24 mouse cellular contexts compared by ENCODE assay signal in the genomic region with DNA sequence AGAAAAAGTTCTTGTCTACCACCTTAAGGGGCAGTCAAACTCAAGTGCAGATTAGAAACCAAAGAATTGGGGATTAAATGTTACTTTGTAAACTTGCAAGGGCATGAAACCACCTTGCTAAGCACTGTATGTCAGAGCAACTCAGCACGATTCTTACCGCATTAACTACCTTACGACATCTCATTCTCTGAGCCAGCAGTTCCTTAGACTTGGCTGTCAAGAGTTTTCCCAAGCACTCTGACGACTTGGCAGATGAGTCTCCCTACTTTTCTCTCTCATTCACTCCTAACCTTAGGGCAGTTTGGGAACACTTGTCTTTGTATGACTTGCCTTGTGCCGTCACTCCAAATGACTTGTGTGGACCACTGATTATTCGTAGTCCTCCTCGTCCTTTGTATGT. TPM values are rescaled to one million over a fixed set of nuclear protein-coding genes. Genes with fewer than 3 reads are reported as not detected.
DNase-seq lines count a peak whose midpoint lies in the region; ATAC-seq and TF ChIP-seq lines count a peak whose summit lies in the region.
"Had no signal": no experiment of that assay in that cellular context is flagged by ENCODE, and none has a peak within 500 bp of the region (broad histone marks: within the 10 kb centered on the region; RNA-seq: fewer than 3 reads in every experiment).

No protein-coding gene starts in this region.

- H3K27me3 ChIP-seq in kidney, adult 2 months (replicated peaks; ENCODE audit: control insufficient read depth, insufficient read depth, low read length), result no peaks in the 10 kb centered on the region
- no peaks in the 10 kb centered on the region for H3K27me3 ChIP-seq in kidney, embryonic 14.5 days (ENCODE audit: control insufficient read depth, insufficient read depth, low read length)
- H3K27me3 ChIP-seq: embryonic facial prominence, embryonic 13.5 days; embryonic facial prominence, embryonic 15.5 days; forebrain, embryonic 12.5 days had no signal

- WGBS in kidney, adult 2 months, result 81% methylated on average over 7 of the region's 7 CpGs
- WGBS in kidney, embryonic 14.5 days, result 95% methylated on average over 7 of the region's 7 CpGs

- no peak for TF ChIP-seq CTCF in kidney, adult 2 months (conservative IDR thresholded peaks at IDR 0.05; ENCODE audit: insufficient read depth, insufficient read length, low read depth, low read length)

- no peak overlapping the region for H3K4me3 ChIP-seq in kidney, adult 2 months (ENCODE audit: insufficient read depth, low read depth, low read length)
- H3K4me3 ChIP-seq in kidney, embryonic 14.5 days (ENCODE audit: low read length), result no peak overlapping the region
- no peak overlapping the region for H3K4me3 ChIP-seq in brown adipose tissue, adult 24 weeks (ENCODE audit: insufficient read depth, low read depth, low read length)
- H3K4me3 ChIP-seq: embryonic facial prominence, embryonic 13.5 days; embryonic facial prominence, embryonic 15.5 days; erythroblast, embryonic 14.5 days; forebrain, embryonic 10.5 days; forebrain, embryonic 12.5 days had no signal

- peaks cover 17% of the 10 kb centered on the region; the same call in 1 of the 2 replicates for H3K4me1 ChIP-seq in kidney, adult 2 months (ENCODE audit: control insufficient read depth, insufficient read depth, low read length)
- H3K4me1 ChIP-seq in kidney, embryonic 14.5 days (ENCODE audit: control insufficient read depth, insufficient read depth, low read length), result peaks cover 3% of the 10 kb centered on the region; the same call in 1 of the 2 replicates
- H3K4me1 ChIP-seq in brown adipose tissue, adult 24 weeks (ENCODE audit: control insufficient read depth, insufficient read depth, insufficient read length, low read length), result peaks cover 20% of the 10 kb centered on the region
- H3K4me1 ChIP-seq: embryonic facial prominence, embryonic 15.5 days; forebrain, embryonic 12.5 days had no signal

- no peaks in the 10 kb centered on the region for H3K9me3 ChIP-seq in kidney, embryonic 14.5 days (ENCODE audit: control insufficient read depth, low read length)
- H3K9me3 ChIP-seq: embryonic facial prominence, embryonic 13.5 days; embryonic facial prominence, embryonic 15.5 days; forebrain, embryonic 10.5 days; forebrain, embryonic 12.5 days had no signal

- DNase-seq in adrenal gland, postnatal 14 days, result peak; percentile 19
- no peak for DNase-seq in adrenal gland, postnatal 4 days (ENCODE audit: low spot score in 2 of 2)
- DNase-seq in kidney, adult 2 months, result peak; percentile 29
- peak; percentile 99 for DNase-seq in gonadal fat pad, adult 2 months (ENCODE audit: low read depth)
- DNase-seq in lung, postnatal 10 days, result no peak
- DNase-seq: adrenal gland, adult 2 months; adrenal gland, postnatal 25 days; cerebellum, adult 11 months; cerebellum, adult 18-20 months; cerebellum, adult 8-10 months; cerebellum, adult 9-11 months; cerebellum, postnatal 14 days; cerebellum, postnatal 36 days; embryo, embryonic 11 days had no signal

- no peak overlapping the region for H3K9ac ChIP-seq in kidney, embryonic 14.5 days (ENCODE audit: low read depth, low read length)
- H3K9ac ChIP-seq: embryonic facial prominence, embryonic 13.5 days; embryonic facial prominence, embryonic 15.5 days; forebrain, embryonic 12.5 days had no signal

- no peaks in the 10 kb centered on the region for H3K36me3 ChIP-seq in kidney, adult 2 months (ENCODE audit: control insufficient read depth, insufficient read depth, low read length)
- no peaks in the 10 kb centered on the region for H3K36me3 ChIP-seq in kidney, embryonic 14.5 days (ENCODE audit: control insufficient read depth, insufficient read depth, low read length)
- H3K36me3 ChIP-seq: embryonic facial prominence, embryonic 13.5 days; embryonic facial prominence, embryonic 15.5 days; forebrain, embryonic 12.5 days had no signal

- ATAC-seq in kidney, embryonic 14.5 days (ENCODE audit: low FRiP score, low TSS enrichment), result no peak
- ATAC-seq in erythroid progenitor cell, adult 5-6 weeks (replicated peaks; ENCODE audit: low FRiP score, poor library complexity, severe bottlenecking), result no peak
- ATAC-seq: forebrain, embryonic 14.5 days; forebrain, embryonic 16.5 days had no signal

- no peak for TF ChIP-seq POLR2A in kidney, adult 2 months (IDR thresholded peaks at IDR 0.05; ENCODE audit: low read depth, low read length)

- no peak overlapping the region for H3K4me2 ChIP-seq in kidney, embryonic 14.5 days (replicated peaks; ENCODE audit: low read depth, low read length)
- H3K4me2 ChIP-seq: embryonic facial prominence, embryonic 13.5 days; embryonic facial prominence, embryonic 15.5 days; forebrain, embryonic 12.5 days had no signal

- no peak overlapping the region for H3K27ac ChIP-seq in kidney, adult 2 months (ENCODE audit: insufficient read depth, low read depth, low read length)
- H3K27ac ChIP-seq in kidney, embryonic 14.5 days (ENCODE audit: low read depth, low read length), result no peak overlapping the region
- H3K27ac ChIP-seq in brown adipose tissue, adult 24 weeks (replicated peaks; ENCODE audit: low read depth, low read length), result 0 out of 2 replicates have a peak overlapping the region, but pooled peaks have one; percentile 39
- H3K27ac ChIP-seq: embryonic facial prominence, embryonic 13.5 days; embryonic facial prominence, embryonic 15.5 days; forebrain, embryonic 10.5 days; forebrain, embryonic 12.5 days had no signal

RNA-seq across cellular contexts. Expression of a gene that starts 7.2 kb away (rescaled TPM):
- 107 and 132 TPM in 2 replicates for total RNA-seq in adrenal gland, postnatal 14 days (2021)
- total RNA-seq in adrenal gland, postnatal 4 days (2021), result 100 to 1,000 TPM; 133 to 144 TPM
- polyA plus RNA-seq in kidney, adult 2 months (2012; rRNA removed), result 179 and 182 TPM in 2 replicates
- polyA plus RNA-seq in kidney, embryonic 14.5 days (2014; fragmentation: Nextera tagmentation; extraction: Ambion mirVana), result 32.6 and 72.8 TPM in 2 replicates
- polyA plus RNA-seq in brown adipose tissue, adult 24 weeks (2012; ENCODE audit: insufficient read depth, insufficient read length, missing spikeins), result 101 and 105 TPM in 2 replicates
- polyA plus RNA-seq in gonadal fat pad, adult 2 months (2012; rRNA removed), result 143 and 158 TPM in 2 replicates
- 6.1 and 7.1 TPM in 2 replicates for total RNA-seq in erythroid progenitor cell, adult 5-6 weeks (2015; ENCODE audit: low replicate concordance)
- 4.7 and 7.6 TPM in 2 replicates for total RNA-seq in erythroid progenitor cell, adult 5-6 weeks (2017; ENCODE audit: low replicate concordance)

Comparison
In these comparisons a context has a peak if more than half of its experiments do, and no peak if none do; other contexts are left out.
1. DNase-seq: peak in adrenal gland, postnatal 14 days (single experiment), kidney, adult 2 months (single experiment) and gonadal fat pad, adult 2 months (single experiment); none in adrenal gland, postnatal 4 days (0 of 2) and lung, postnatal 10 days (single experiment).